Comparison of ENCODE assay signal across 8 mouse cellular contexts in the genomic region with DNA sequence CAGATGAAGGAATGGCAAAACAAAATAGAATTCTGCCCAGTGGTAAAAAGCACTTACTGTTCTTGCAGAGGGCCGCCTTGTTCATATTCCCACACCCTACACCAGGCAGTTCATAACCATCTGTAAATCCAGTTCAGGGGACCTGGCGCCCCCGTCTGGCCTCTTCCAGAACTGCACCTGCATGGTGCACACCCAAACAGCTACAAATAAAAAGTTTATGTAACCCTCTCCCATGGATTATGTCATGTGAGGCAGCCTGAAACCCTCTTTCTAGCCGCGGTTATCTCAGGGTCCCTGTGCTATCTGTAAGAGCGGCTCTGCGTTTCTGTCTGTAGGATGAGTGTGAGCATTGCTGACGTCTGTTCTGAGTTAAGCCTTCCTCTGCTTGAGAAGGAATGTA. TPM values are rescaled to one million over a fixed set of nuclear protein-coding genes. Genes with fewer than 3 reads are reported as not detected.
DNase-seq lines count a peak whose midpoint lies in the region; ATAC-seq and TF ChIP-seq lines count a peak whose summit lies in the region.

No protein-coding gene starts in this region.

- H3K4me1 ChIP-seq in midbrain, embryonic 10.5 days = 0 out of 2 replicates have a peak, but pooled peaks cover 5% of the 10 kb centered on the region
- H3K4me1 ChIP-seq in midbrain, embryonic 14.5 days (ENCODE audit: control insufficient read depth, insufficient read depth, low read length) = no peaks in the 10 kb centered on the region
- peaks cover 10% of the 10 kb centered on the region for H3K4me1 ChIP-seq in liver, embryonic 13.5 days (replicated peaks)

- no peak for ATAC-seq in midbrain, embryonic 14.5 days (ENCODE audit: low FRiP score, low TSS enrichment)
- peak; percentile 71 for ATAC-seq in liver, embryonic 13.5 days (ENCODE audit: low read depth)

- H3K9me3 ChIP-seq in midbrain, embryonic 10.5 days (replicated peaks) = no peaks in the 10 kb centered on the region; the same call in 1 of the 2 replicates
- no peaks in the 10 kb centered on the region for H3K9me3 ChIP-seq in midbrain, embryonic 14.5 days (ENCODE audit: control insufficient read depth, low read length)
- H3K9me3 ChIP-seq in liver, embryonic 13.5 days (replicated peaks) = no peaks in the 10 kb centered on the region; the same call in 1 of the 2 replicates

- no peak for TF ChIP-seq POLR2A in brain, embryonic 14.5 days (IDR thresholded peaks at IDR 0.05; ENCODE audit: borderline replicate concordance, extremely low read depth, insufficient read depth, insufficient read length, poor library complexity, severe bottlenecking)

- no peak overlapping the region for H3K27ac ChIP-seq in midbrain, embryonic 10.5 days (replicated peaks)
- no peak overlapping the region for H3K27ac ChIP-seq in midbrain, embryonic 14.5 days (replicated peaks; ENCODE audit: low read depth, low read length)
- H3K27ac ChIP-seq in liver, embryonic 13.5 days = no peak overlapping the region; the same call in 1 of the 2 replicates

- H3K4me2 ChIP-seq in midbrain, embryonic 14.5 days (ENCODE audit: low read length) = no peak overlapping the region
- H3K4me2 ChIP-seq in liver, embryonic 13.5 days = no peak overlapping the region

- DNase-seq in midbrain, embryonic 10.5 days (ENCODE audit: low spot score) = peak; percentile 48
- DNase-seq in midbrain, embryonic 14.5 days = no peak
- DNase-seq in MEL-GATA-1-ER (ENCODE audit: extremely low read depth, low read depth) = peak; percentile 80
- no peak for DNase-seq in brain, embryonic 14.5 days (ENCODE audit: low read depth)
- DNase-seq in induced T-regulatory cell, adult 2 months (ENCODE audit: low read depth) = peak; percentile 76
- peak; percentile 66 for DNase-seq in liver, embryonic 13.5 days
- peak; percentile 55 for DNase-seq in spleen, adult 12 weeks (ENCODE audit: low spot score)
- no peak for DNase-seq in cerebellum, adult 8-10 months

- no peaks in the 10 kb centered on the region for H3K36me3 ChIP-seq in midbrain, embryonic 10.5 days
- H3K36me3 ChIP-seq in midbrain, embryonic 14.5 days (ENCODE audit: control insufficient read depth, insufficient read depth, low read length) = no peaks in the 10 kb centered on the region
- no peaks in the 10 kb centered on the region for H3K36me3 ChIP-seq in liver, embryonic 13.5 days

- H3K27me3 ChIP-seq in midbrain, embryonic 10.5 days (ENCODE audit: low read depth, poor library complexity, severe bottlenecking) = no peaks in the 10 kb centered on the region
- no peaks in the 10 kb centered on the region for H3K27me3 ChIP-seq in midbrain, embryonic 14.5 days (ENCODE audit: control insufficient read depth, insufficient read depth, low read length)
- H3K27me3 ChIP-seq in liver, embryonic 13.5 days = peaks cover 3% of the 10 kb centered on the region; the same call in 1 of the 2 replicates

- no peak overlapping the region for H3K4me3 ChIP-seq in midbrain, embryonic 10.5 days
- H3K4me3 ChIP-seq in midbrain, embryonic 14.5 days (replicated peaks; ENCODE audit: low read depth, low read length) = no peak overlapping the region
- no peak overlapping the region for H3K4me3 ChIP-seq in liver, embryonic 13.5 days (replicated peaks)

- H3K9ac ChIP-seq in midbrain, embryonic 14.5 days (replicated peaks; ENCODE audit: low read length) = no peak overlapping the region
- H3K9ac ChIP-seq in liver, embryonic 13.5 days = no peak overlapping the region

- WGBS in midbrain, embryonic 10.5 days = 39% methylated on average over 8 of the region's 8 CpGs
- 43% methylated on average over 8 of the region's 8 CpGs for WGBS in midbrain, embryonic 14.5 days
- WGBS in liver, embryonic 13.5 days (ENCODE audit: insufficient replicate concordance) = 11% methylated on average over 8 of the region's 8 CpGs

- TF ChIP-seq CTCF in brain, embryonic 14.5 days (IDR thresholded peaks at IDR 0.05; ENCODE audit: borderline replicate concordance, extremely low read depth, insufficient read depth, insufficient read length) = peak; percentile 73

RNA-seq across cellular contexts. Expression of a gene that starts 7.6 kb away (rescaled TPM):
- polyA plus RNA-seq in midbrain, embryonic 10.5 days (2016; fragmentation: Nextera tagmentation; extraction: Ambion mirVana) = 48.1 and 52.3 TPM in 2 replicates
- polyA plus RNA-seq in midbrain, embryonic 14.5 days (2014; fragmentation: Nextera tagmentation; extraction: Ambion mirVana) = 22.8 and 26.8 TPM in 2 replicates
- 43.1 and 45.0 TPM in 2 replicates for polyA plus RNA-seq in brain, embryonic 14.5 days (2012; rRNA removed)
- 66.1 and 76.3 TPM in 2 replicates for polyA plus RNA-seq in liver, embryonic 13.5 days (2015; fragmentation: Nextera tagmentation; extraction: Ambion mirVana)

RNA-seq across cellular contexts. Expression of a gene that starts 40.6 kb away (rescaled TPM):
- polyA plus RNA-seq in midbrain, embryonic 10.5 days (2016; fragmentation: Nextera tagmentation; extraction: Ambion mirVana) = 0.56 and 0.57 TPM in 2 replicates
- 0.42 and 0.58 TPM in 2 replicates for polyA plus RNA-seq in midbrain, embryonic 14.5 days (2014; fragmentation: Nextera tagmentation; extraction: Ambion mirVana)
- polyA plus RNA-seq in brain, embryonic 14.5 days (2012; rRNA removed) = 0.34 and 0.58 TPM in 2 replicates
- polyA plus RNA-seq in liver, embryonic 13.5 days (2015; fragmentation: Nextera tagmentation; extraction: Ambion mirVana) = 0.10 and 0.21 TPM in 2 replicates

RNA-seq across cellular contexts. Expression of a gene that starts 41.5 kb away (rescaled TPM):
- polyA plus RNA-seq in midbrain, embryonic 10.5 days (2016; fragmentation: Nextera tagmentation; extraction: Ambion mirVana) = 957 and 1,129 TPM in 2 replicates
- 1,251 and 1,332 TPM in 2 replicates for polyA plus RNA-seq in midbrain, embryonic 14.5 days (2014; fragmentation: Nextera tagmentation; extraction: Ambion mirVana)
- 784 and 896 TPM in 2 replicates for polyA plus RNA-seq in brain, embryonic 14.5 days (2012; rRNA removed)
- 517 and 564 TPM in 2 replicates for polyA plus RNA-seq in liver, embryonic 13.5 days (2015; fragmentation: Nextera tagmentation; extraction: Ambion mirVana)

Comparison
In these comparisons a context has a peak if more than half of its experiments do, and no peak if none do; other contexts are left out.
1. DNase-seq: peak in midbrain, embryonic 10.5 days (single experiment), MEL-GATA-1-ER (single experiment), induced T-regulatory cell, adult 2 months (single experiment), liver, embryonic 13.5 days (single experiment) and spleen, adult 12 weeks (single experiment); none in midbrain, embryonic 14.5 days (single experiment), brain, embryonic 14.5 days (single experiment) and cerebellum, adult 8-10 months (single experiment).